Mouse (Mus musculus) adipocyte (in vitro differentiated cells): ENCODE results near the gene Plekhd1.

Experiments
- DNase-seq: peaks from one replicate; pipeline ENCODE4 v3.0.0-alpha.2; 2016; ENCODE audit warnings: low spot score

Gene Plekhd1

DNA sequence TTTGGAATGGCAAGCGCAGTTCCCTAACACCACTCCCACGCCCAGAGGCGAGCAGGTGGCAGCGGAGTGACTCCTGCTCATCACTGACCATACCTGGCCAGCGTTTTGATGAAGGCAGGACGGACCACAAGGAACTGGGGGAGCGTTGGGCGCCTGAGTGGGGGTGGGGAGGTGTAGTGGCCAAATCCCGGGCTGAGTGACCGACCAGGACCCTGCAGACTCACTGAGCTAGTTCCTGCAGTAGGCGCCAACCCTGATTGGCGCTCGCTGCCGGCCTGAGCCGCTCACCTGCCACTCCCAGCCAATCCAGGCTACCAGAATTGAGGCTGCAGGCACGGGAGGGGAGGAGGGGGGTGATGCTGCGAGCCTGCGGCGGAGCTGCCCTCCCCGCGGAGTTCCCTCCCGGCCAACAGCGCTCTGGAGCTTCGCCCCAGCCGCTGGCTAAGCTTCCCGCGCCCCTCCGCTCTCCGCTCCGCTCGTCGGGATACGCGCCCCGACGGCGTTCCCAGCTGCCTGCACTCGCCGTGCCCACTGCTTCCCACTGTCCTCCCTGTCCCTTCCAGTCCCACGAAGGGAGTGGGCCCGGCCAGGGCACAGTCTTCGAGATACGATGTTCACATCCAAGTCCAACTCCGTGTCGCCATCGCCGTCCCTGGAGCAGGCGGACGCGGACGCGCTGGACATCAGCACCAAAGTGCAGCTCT is at the start of gene Plekhd1:
Plekhd1 (plus strand) TSS at position 323 of the 704 bp plus-strand sequence.
- no peak for DNase-seq

DNA sequence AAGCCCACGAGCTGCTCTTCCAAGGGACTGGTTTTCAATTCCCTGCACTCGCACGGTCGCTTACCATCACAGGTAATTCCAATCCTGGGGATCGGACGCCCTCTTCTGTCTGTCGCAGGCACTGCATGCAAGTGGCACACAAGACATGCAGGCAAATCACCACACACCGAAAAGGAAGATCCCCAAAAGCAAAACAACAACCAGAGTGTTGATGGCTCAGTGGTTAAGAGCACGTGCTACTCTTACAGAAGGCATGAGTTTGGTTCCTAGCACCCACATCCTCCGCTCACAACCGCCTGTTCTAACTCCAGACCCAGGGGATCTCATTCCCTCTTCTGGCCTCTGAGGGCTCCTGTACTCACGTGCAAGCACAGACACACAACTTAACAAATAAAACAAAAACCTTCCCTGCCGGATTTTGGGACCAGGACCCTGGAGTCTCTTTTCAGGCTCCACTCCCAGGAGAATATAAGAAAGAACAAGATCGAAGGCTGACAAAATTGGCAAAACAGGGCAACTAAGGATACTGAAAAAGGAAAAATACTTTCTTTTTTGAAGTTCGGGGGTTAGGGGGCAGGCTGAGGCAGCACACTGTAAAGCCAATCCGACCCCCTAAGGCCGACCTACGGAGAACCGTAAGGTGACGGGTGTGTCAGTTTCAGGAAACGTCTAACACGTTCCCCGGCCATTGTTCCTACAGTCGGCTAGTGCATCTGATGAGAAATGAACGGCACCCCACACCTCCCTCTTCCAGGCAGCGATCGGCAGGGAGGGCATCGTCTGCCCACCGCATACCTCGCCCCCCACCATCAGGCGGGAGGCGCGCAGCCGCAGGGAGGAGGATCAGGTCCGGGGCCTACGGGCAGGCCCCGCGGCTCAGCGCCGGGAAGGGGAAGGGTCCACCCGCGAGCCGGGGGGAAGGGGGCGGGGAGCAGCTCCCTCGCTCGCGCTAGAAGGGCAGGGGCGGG is 49.4 kb upstream of the Plekhd1 start:
- peak; percentile 53 for DNase-seq

DNA sequence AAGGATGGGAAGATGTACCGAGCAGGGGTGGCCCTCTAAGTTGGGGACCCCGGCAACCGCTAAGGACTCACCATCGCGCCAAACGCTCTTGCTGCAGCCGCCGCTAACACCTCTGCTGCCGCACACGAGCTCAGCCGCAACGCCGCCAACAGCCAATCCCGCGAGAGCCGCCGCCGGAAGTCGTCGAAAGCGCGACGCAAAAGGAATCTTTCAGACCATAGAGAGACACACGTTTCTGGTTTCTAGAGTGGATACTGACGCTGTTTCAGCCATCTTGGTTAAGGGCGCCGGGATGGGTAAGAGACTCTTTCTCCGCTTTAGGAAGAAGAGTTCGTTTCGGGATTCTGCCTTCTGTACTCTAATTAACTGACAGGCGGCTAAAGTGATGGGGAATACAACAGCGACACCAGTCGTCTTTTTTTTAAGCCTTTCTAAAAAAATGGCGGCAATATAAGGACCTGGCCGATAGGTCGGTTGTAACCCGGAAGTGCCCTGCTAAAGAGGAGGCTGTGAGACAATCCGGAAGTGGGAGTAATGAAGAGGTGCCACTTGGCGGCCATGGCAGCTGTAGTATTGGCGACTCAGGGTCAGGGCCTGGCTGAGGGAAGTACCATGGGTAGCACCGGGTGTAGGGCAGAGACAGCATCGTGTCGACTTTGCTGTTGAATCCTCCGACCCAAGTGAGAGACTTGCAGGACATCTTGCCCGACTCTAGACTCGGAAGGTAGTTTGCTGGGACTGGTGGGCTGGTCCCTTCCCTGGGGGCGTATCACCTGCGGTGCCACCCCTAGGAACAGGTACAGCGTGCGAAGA is 48.5 kb upstream of the Plekhd1 start, which contains the start of the genes Slc39a9 and Erh:
Slc39a9 (plus strand) TSS at position 191 of the 813 bp plus-strand sequence.
Erh (minus strand) TSS at position 649 of the 813 bp plus-strand sequence.
- peak; percentile 97 for DNase-seq

DNA sequence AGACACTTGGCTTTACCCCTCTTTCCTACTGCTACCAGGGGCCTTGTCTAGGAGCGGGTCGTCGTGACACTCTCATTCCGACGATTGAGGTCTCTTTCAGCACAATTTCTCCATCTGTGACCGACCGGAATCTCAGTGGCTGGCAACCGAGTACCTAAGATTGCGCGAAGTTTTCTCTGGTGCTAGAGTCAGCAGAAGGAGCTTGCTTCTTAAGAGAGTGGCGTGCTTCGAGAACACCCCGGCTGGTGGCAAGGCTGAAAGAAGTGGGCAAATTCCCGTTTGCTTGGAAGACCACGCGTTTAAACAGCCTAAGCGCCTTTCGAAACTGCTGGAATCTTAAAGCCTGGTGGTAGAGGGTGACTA is 47.9 kb upstream of the Plekhd1 start:
- DNase-seq = peak; percentile 44

DNA sequence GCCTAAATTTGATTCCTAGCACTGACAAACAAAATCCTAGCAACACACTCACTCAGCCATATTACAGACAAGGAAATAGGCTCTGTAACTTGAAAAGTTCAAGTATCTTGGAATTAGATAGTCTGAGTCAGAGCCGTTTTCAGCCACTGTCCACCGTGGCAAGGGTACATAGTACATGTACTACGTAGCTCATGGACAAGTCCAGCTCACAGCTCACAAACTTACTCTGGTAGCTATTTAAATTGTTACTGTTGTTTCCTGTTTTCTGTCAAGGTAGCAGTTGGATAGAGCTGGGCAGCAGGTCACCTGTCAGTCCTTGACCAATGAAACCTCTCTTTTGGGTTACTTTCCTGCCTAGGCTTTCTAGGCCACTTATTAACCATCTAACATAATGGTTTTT is 46.0 kb upstream of the Plekhd1 start:
- DNase-seq = no peak

DNA sequence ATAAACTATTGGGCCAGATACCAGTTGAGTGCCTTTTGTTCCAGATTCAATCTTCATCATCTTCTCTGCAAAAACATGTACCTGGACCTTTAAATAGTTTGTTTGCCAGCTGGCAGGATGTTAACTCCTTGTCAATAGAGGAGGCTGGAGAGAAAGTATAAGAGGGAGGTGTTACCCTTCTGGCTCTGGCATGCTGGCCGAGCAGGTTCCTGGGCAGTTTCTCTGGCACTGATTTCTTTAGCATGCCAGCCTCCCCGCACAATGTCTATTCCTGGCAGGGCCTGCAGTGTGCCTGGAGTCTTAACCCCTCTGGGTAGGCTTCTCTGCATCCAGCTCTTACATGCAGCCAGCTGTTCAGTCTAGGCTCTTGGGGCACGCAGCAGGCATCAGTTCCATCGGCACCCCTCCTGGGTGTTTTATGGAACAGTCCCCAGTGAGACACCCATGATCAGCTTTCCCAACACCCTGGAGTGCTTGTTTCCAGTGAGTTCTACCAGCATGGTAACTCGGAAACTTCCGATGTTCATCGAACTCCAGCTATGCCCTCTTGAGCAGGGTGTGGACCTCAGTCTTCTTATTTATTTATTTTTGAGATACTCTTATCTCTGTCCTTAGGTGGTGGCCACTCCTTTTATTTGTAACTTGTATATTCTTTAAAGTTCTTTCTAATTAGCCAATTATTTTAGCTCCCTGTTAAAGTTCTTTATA is 38.3 kb upstream of the Plekhd1 start:
- DNase-seq = no peak

DNA sequence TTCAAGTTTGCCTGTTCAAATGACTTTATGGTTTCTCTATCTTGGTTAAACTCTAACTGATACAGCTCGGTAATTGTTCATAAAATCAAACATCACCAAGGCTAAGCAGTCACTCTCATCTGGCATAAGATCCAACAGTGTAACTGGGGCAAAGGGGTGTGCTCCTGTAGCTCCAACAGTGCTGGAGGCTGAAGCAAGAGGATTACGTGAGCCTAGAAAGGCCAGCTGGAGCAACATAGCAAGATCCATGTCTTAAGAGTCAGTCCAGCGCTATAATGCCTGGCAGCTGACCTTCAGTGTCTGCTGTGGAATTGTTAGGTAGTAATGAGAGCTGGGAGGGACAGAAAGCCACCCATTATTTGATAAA is 37.7 kb upstream of the Plekhd1 start:
- peak; percentile 59 for DNase-seq

DNA sequence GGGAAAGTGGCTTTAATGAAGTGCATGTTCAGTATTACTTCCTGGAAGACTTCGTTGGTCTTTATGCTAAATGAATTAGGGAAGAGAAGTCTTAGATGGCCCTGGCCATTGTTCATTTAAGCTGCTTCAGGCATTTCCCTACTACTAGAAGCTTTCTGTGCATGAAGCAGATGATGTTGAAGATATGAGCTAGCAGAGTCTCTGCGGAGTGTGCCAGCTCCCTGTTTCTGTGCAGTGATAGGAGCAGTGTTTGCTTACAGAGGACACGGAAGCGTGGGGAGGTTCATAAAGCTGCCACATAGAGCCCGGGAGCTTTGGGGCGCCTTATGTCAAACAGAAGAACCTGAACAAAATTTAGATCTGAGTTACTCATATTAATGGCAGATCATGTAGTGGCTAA is 33.7 kb upstream of the Plekhd1 start:
- no peak for DNase-seq

DNA sequence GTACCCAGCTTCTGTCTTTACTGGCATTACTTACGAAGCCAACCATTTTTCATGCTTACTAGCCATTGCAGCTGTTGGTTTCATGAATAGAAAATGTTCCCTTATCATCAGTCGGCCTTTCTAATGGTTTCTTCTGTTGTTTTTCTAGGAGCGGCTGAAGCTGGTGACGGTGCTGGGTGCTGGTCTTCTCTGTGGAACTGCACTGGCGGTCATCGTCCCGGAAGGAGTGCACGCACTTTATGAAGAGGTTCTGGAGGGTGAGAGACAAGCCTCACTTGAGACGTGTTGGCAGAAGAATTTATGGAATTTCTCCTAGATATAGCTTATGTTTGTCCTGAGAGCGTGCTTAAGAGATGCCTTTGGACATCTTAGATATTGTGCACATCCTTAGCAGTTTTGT is 30.1 kb upstream of the Plekhd1 start:
- DNase-seq = no peak

DNA sequence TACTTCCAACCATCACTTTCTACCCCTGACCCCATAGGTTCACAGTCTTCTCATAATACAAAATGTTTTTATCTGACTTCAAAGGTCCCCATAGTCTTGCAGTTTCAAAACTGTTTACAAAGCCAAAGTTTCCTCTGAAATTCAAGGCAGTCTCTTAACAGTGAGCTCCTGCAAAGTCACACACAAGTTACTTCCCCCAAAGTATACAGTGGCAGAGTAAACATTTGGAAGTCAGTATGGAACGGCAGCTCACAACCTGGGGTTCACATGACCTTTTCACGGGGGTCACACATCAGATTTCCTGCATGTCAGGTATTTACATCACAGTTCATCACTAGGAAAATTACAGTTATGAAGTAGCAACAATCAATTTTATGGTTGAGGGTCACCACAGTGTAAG is 28.5 kb upstream of the Plekhd1 start:
- DNase-seq = no peak

DNA sequence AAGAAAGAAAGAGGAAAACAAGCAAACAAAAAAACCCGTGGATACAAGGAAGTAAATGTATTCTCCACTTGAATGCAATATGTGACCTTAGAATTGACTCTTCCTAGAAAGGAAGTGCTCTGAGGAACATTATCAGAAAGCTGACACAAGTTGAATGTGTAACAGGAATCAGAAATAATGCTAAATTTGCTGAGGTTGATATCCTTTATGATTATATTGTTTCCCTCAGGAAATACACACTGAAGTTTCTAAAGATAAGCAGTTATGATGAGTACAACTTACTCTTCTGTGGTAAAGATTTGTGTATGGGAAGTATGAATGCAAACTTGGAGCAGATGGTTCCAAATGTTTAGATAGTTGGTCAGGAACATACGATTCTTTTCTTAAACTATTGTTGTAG is 24.0 kb upstream of the Plekhd1 start:
- no peak for DNase-seq

DNA sequence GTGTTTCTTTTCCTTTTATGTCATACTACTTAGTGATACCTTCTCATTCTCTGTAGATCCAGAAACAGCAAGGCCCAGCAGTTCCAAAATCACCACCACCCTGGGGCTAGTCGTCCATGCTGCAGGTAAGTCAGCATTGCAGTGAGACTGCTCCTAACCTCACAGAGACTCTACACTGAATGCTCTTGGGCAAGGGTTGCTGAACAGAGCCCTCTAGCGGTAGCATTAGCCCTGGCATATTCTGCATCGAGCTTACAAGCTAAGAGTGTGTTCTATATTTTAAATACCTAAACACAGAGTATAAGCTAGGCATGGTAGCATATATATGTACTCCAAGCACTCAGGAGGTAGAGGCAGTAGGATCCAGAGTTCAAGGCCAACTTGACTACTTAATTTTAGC is 19.2 kb upstream of the Plekhd1 start:
- peak; percentile 69 for DNase-seq

DNA sequence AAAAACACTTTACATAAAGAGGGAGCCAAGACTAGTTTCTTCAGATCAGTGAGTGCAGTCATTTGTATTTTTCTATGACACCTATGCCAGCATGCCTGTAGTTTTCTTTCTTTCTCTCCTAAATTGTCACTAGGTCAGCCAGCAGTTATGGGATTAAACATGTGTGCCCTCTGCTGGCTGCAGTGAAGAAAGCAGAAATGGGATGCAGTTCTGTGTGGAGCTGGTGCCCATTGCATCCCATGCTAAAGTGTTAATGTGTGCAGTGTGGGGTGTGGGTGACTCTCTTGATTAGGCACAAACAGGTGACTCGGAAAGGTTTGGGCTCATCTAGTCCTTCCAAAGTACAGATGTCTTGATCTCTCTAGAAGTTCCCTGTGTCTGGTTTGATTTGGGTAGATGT is 11.1 kb upstream of the Plekhd1 start:
- peak; percentile 59 for DNase-seq

DNA sequence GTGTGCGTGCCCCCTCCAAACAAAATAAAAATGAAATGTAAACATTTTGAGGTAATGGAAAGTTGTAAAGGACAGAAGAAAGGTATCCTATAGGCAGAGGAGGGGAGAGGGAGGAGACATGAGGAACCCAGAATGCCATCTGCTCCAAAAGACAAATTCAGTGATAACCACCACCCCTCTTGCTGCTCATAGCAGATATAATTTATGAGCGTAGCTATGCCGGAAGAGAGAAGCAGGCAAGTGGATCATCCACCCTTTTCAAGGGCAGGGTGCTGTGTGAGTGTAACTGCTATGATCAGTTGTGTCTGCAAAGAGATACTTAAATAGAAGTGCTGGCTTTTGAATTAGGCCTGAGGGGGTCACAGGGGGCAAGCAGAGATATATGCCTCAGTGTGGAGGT is 8.8 kb upstream of the Plekhd1 start:
- no peak for DNase-seq

DNA sequence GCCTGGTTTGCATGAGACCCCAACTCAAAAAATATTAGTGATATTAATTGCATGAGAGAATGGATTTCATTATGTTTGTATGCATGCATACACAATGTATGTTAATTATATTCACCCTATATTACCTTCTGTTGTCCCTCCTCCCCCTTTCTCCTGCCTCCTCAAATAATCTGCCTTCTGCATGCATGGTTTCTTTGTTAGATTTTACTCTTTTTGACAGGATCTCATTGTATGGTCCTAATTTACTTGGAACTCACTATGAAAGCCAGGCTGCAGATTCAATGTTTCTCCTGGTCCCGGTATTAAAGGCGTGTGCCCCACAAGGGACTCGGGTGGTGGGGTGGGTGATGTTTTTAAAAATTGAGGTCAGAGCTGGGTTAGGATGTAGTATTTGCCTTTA is 8.1 kb upstream of the Plekhd1 start:
- no peak for DNase-seq

DNA sequence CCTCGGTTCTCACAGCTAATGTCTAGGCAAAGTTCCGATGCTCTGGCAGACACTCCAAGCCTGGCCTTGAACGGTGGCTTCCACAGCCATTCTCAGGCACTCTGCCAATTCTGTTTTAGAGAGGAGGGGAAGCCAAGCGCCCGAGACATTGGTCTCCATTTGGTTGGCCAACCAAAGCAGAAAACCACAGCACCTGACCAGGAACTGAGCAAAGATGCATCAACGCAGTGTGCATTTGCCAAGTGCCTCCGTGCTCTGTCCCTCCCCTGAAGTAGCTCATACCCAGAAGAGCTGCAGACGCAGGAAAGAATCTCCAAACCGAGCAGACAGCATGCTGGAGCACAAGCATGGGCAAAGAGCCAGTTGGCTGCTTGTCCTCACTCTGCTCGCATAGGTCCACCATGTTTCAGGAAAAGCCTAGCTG is 4.6 kb upstream of the Plekhd1 start:
- peak; percentile 43 for DNase-seq

DNA sequence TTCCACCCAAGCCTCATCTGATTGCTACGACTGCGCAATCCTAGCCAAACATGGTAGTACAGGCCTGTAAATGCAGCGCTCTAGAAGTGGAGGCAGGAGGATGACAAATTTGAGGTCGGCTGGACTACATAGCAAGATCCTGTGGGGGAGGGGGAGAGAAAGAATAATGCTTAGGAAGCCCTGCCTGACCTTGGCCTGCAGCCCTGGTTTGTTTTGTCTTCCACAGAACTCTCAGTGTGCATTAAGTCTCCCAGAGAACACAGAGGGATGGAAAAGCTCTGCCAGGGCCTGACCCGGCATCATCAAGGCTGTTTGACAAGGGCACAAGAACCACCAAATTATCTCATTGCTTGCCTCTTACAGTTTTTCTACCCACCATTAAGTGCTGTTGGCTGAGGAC is 2.7 kb upstream of the Plekhd1 start:
- no peak for DNase-seq

DNA sequence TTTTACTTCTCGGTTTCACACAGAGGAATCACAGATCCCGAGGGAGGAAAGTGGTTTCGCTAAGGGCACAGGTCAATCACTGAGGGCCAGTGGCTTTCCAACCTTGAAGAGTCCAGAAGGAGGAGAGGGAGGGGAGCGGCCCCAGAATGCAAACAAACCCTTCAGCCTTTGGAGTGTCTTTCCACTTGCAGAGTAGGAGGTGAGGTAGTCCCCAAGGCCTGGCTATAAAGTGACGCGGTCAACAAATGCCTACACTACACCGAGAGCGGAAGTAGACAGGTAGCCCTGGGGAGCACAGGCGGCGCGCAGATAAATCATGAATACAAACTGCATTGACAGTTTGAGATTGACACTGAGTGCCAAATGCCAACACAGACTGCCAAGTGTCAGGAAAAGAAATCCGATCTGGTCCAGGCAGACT is 710 bp upstream of the Plekhd1 start:
- DNase-seq = peak; percentile 12

DNA sequence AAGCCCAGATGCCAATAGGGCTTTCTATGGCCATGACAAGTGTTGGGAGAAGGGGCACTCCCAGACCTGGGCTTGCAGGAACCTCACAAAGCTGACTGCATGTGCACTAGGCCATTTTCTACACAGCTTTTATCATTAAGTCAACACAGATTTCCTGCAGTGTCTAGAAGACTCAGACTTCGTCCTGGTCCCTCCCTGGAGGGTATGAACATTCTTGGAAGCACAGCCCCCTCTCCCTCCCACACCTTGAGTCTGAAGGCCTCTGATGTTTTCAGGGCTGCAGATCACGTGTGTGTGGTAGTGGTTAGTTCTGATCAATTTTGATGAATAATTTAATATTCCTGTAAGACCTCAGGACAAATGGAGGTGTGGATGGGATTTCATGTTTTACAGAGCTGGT is 1.3 kb downstream of the Plekhd1 start:
- no peak for DNase-seq

DNA sequence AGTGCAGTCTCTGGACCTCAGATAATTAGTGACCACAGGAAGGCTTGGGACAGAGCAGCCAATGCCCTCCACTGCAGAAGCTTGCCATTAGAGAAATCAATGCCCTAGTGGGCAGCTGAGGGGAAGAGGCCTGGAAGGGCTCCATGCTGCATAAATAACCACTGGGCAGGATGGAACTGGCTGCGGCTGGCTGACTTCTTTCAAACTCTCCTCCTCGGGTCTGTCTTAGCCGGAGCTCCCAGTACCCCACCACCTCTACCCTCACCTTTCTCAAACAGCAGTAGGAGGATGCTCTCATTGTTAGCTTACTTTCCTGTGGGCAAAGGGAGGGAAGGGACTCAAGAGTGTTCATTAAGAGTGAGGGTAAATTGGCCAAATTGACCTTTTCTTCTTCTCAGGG is 2.6 kb downstream of the Plekhd1 start:
- no peak for DNase-seq

DNA sequence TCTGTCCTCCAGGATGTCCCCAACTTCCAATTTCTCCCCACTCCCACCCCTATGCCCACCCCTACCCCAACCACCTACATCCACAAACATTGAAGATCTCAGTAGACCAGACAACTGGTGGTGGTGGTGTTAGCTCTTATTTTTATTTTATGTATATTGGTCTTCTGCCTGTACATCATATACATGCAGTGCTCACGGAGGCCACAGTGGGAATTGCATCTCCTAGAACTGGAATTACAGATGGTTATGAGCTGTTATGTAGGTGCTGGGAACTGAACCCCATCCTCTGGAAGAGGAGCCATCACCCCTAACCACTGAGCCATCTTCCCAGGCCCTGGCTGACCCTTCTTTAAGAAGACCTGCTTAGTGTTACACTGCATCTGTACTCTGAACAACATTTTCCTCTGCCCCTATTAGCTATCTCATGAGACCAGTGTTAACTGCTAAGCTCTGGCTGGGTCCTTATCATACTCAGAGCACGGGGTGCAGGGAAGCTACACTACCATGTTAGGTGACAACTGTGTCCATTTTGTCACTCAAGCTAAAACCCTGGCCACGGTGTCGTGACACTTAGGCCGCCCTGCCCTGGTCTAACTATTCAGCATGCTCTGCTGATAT is 6.2 kb downstream of the Plekhd1 start:
- DNase-seq = no peak
